Mouse (Mus musculus) heart, embryonic 15.5 days (tissue): ENCODE results near the gene Dnajb11. TPM values are rescaled to one million over a fixed set of nuclear protein-coding genes. Genes with fewer than 3 reads are reported as not detected.

Source experiments
- polyA plus RNA-seq: library from polyadenylated mRNA; unstranded; fragments of >200 nt; fragmentation: Nextera tagmentation; extraction: Ambion mirVana; gene quantifications from 2 replicates; pipeline ENCODE4 v1.2.1, GENCODE M21; 2015

The Dnajb11 gene
- polyA plus RNA-seq, 1 experiment from 2014 or later, result 86.2 TPM

Other genes starting within 250 kb of the Dnajb11 start
- gene Dgkg, start 200.6 kb upstream of the Dnajb11 start, polyA plus RNA-seq, result 0.53 and 1.2 TPM in 2 replicates
- not detected in 2 replicates for gene Crygs, start 46.3 kb upstream of the Dnajb11 start, polyA plus RNA-seq
- 15.3 and 19.0 TPM in 2 replicates for gene Tbccd1, start 176 bp upstream of the Dnajb11 start, polyA plus RNA-seq
- 7.5 and 19.6 TPM in 2 replicates for gene Ahsg, start 33.4 kb downstream of the Dnajb11 start, polyA plus RNA-seq
- 0.11 TPM in 1 of 2 replicates, not detected in the other for gene Fetub, start 60.5 kb downstream of the Dnajb11 start, polyA plus RNA-seq
- gene Hrg, start 93.2 kb downstream of the Dnajb11 start, polyA plus RNA-seq, result not detected in 2 replicates
- 0.08 and 0.19 TPM in 2 replicates for gene Kng2, start 171.6 kb downstream of the Dnajb11 start, polyA plus RNA-seq
- gene Kng1, start 200.0 kb downstream of the Dnajb11 start, polyA plus RNA-seq, result 0.54 and 4.3 TPM in 2 replicates
- 155 and 160 TPM in 2 replicates for gene Eif4a2, start 249.6 kb downstream of the Dnajb11 start, polyA plus RNA-seq